Mouse (Mus musculus) small intestine, adult 2 months (tissue): ENCODE results near the gene Tbc1d8b.

Experiments used
- CTCF ChIP-seq: fragments of 200-500 bp; IDR thresholded peaks from 2 replicates; pipeline ENCODE4 v1.5.1; 2012; ENCODE audit warnings: low read depth, mild to moderate bottlenecking, control low read depth, inconsistent platforms, low read length, moderate library complexity, mixed read lengths; ENCODE audit not compliant: insufficient replicate concordance, insufficient read length; ENCODE audit errors: extremely low read depth
- POLR2A ChIP-seq: fragments of 200-500 bp; IDR thresholded peaks from 2 replicates; pipeline ENCODE4 v1.6.1; 2012; ENCODE audit warnings: low read depth, mild to moderate bottlenecking, control low read depth, inconsistent platforms, low read length, moderate library complexity

DNA sequence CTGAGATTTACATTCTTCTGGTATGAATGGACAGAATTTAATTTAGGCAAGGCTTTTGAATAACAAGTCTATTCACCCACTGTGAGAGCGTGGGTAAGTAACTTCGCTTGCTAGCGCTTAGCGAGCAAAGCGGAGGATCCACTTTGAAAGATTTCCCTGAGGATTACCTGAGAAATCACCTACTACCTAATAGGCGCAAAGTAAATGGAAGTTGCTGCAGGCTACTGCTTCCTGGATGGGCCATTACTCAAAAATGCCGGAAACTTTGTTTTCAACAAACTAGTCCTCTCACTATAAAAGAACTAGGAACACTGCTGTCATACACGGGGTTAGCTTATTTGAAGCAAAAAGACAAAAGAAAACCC lies 404 bp upstream of the Tbc1d8b start:
- TF ChIP-seq POLR2A (no peak), CTCF (no peak)
